Mouse (Mus musculus): ENCODE results near the gene Dll3. TPM values are rescaled to one million over a fixed set of nuclear protein-coding genes. Genes with fewer than 3 reads are reported as not detected.
"Not testable (repeated sequence)": the region's sequence is repeated elsewhere in the genome, so short reads cannot be mapped to it uniquely, and the experiment has no call there.

Gene Dll3
- polyA plus RNA-seq, 1 experiment = not detected

GRCm38 (mm10) chr7:28263786-28264185 is 38.3 kb downstream of the Dll3 start:
- H3K27me3 ChIP-seq (ENCODE audit: control insufficient read depth, insufficient read depth, low read length) = peaks cover 7% of the 10 kb centered on the region
- no peak for TF ChIP-seq CTCF (IDR thresholded peaks at IDR 0.05; ENCODE audit: extremely low read depth, insufficient read depth, insufficient read length, insufficient replicate concordance)
- TF ChIP-seq POLR2A (IDR thresholded peaks at IDR 0.05; ENCODE audit: low read depth, low read length) = no peak
- no peak overlapping the region for H3K4me3 ChIP-seq (ENCODE audit: extremely low read depth, insufficient read depth, insufficient read length)
- 8% methylated on average over 12 of the region's 15 CpGs for WGBS
- H3K4me1 ChIP-seq (ENCODE audit: control insufficient read depth, insufficient read depth, insufficient read length) = peaks cover 7% of the 10 kb centered on the region; the same call in 1 of the 2 replicates
- H3K27ac ChIP-seq (ENCODE audit: insufficient read depth, low read length) = no peak overlapping the region
- H3K36me3 ChIP-seq (ENCODE audit: control insufficient read depth, insufficient read depth, low read length) = no peaks in the 10 kb centered on the region
- DNase-seq (ENCODE audit: low read depth in 1 of 2, low spot score in 2 of 2) = peak in 1 of 2 experiments; percentile 48

- no peak for DNase-seq (ENCODE audit: low read depth in 1 of 2, low spot score in 2 of 2)
- no peak overlapping the region for H3K4me3 ChIP-seq (ENCODE audit: extremely low read depth, insufficient read depth, insufficient read length)
- no peaks in the 10 kb centered on the region for H3K36me3 ChIP-seq (ENCODE audit: control insufficient read depth, insufficient read depth, low read length)
- peaks cover 2% of the 10 kb centered on the region for H3K27me3 ChIP-seq (ENCODE audit: control insufficient read depth, insufficient read depth, low read length)
- 52% methylated on average over 5 of the region's 5 CpGs for WGBS
- no peak for TF ChIP-seq CTCF (IDR thresholded peaks at IDR 0.05; ENCODE audit: extremely low read depth, insufficient read depth, insufficient read length, insufficient replicate concordance)
- TF ChIP-seq POLR2A (IDR thresholded peaks at IDR 0.05; ENCODE audit: low read depth, low read length) = no peak
- H3K4me1 ChIP-seq (ENCODE audit: control insufficient read depth, insufficient read depth, insufficient read length) = peaks cover 2% of the 10 kb centered on the region; the same call in 1 of the 2 replicates
- H3K27ac ChIP-seq (ENCODE audit: insufficient read depth, low read length) = no peak overlapping the region
Observed at GRCm38 (mm10) chr7:28262861-28263260, 39.2 kb downstream of the Dll3 start.

- H3K27me3 ChIP-seq (ENCODE audit: control insufficient read depth, insufficient read depth, low read length) = no peaks in the 10 kb centered on the region
- H3K36me3 ChIP-seq (ENCODE audit: control insufficient read depth, insufficient read depth, low read length) = no peaks in the 10 kb centered on the region
- DNase-seq (ENCODE audit: low read depth in 1 of 2, low spot score in 2 of 2) = no peak
- WGBS = 86% methylated on average over 6 of the region's 6 CpGs
- TF ChIP-seq CTCF (IDR thresholded peaks at IDR 0.05; ENCODE audit: extremely low read depth, insufficient read depth, insufficient read length, insufficient replicate concordance) = no peak
- no peak for TF ChIP-seq POLR2A (IDR thresholded peaks at IDR 0.05; ENCODE audit: low read depth, low read length)
- H3K27ac ChIP-seq (ENCODE audit: insufficient read depth, low read length) = no peak overlapping the region
- H3K4me3 ChIP-seq (ENCODE audit: extremely low read depth, insufficient read depth, insufficient read length) = no peak overlapping the region
- no peaks in the 10 kb centered on the region for H3K4me1 ChIP-seq (ENCODE audit: control insufficient read depth, insufficient read depth, insufficient read length)
Observed at GRCm38 (mm10) chr7:28255476-28255875, 46.6 kb downstream of the Dll3 start.

- TF ChIP-seq CTCF (IDR thresholded peaks at IDR 0.05; ENCODE audit: extremely low read depth, insufficient read depth, insufficient read length, insufficient replicate concordance) = no peak
- TF ChIP-seq POLR2A (IDR thresholded peaks at IDR 0.05; ENCODE audit: low read depth, low read length) = no peak
- 50% methylated on average over 6 of the region's 6 CpGs for WGBS
- no peak for DNase-seq (ENCODE audit: low read depth in 1 of 2, low spot score in 2 of 2)
- Histone ChIP-seq H3K27me3 (ENCODE audit: control insufficient read depth, insufficient read depth, low read length) (no peaks in the 10 kb centered on the region), H3K27ac (ENCODE audit: insufficient read depth, low read length) (no peak overlapping the region), H3K4me1 (ENCODE audit: control insufficient read depth, insufficient read depth, insufficient read length) (no peaks in the 10 kb centered on the region), H3K4me3 (ENCODE audit: extremely low read depth, insufficient read depth, insufficient read length) (no peak overlapping the region), H3K36me3 (ENCODE audit: control insufficient read depth, insufficient read depth, low read length) (no peaks in the 10 kb centered on the region)
Observed at GRCm38 (mm10) chr7:28254591-28254990, 47.4 kb downstream of the Dll3 start.

GRCm38 (mm10) chr7:28251976-28252375 is 50.1 kb downstream of the Dll3 start:
- H3K4me3 ChIP-seq (ENCODE audit: extremely low read depth, insufficient read depth, insufficient read length) = no peak overlapping the region
- WGBS = 94% methylated on average over 17 of the region's 17 CpGs
- DNase-seq (ENCODE audit: low read depth in 1 of 2, low spot score in 2 of 2) = no peak
- no peak for TF ChIP-seq POLR2A (IDR thresholded peaks at IDR 0.05; ENCODE audit: low read depth, low read length)
- no peak for TF ChIP-seq CTCF (IDR thresholded peaks at IDR 0.05; ENCODE audit: extremely low read depth, insufficient read depth, insufficient read length, insufficient replicate concordance)
- H3K27me3 ChIP-seq (ENCODE audit: control insufficient read depth, insufficient read depth, low read length) = no peaks in the 10 kb centered on the region
- H3K4me1 ChIP-seq (ENCODE audit: control insufficient read depth, insufficient read depth, insufficient read length) = no peaks in the 10 kb centered on the region
- H3K27ac ChIP-seq (ENCODE audit: insufficient read depth, low read length) = no peak overlapping the region
- H3K36me3 ChIP-seq (ENCODE audit: control insufficient read depth, insufficient read depth, low read length) = no peaks in the 10 kb centered on the region

GRCm38 (mm10) chr7:28248957-28249356 is 53.1 kb downstream of the Dll3 start:
- no peak overlapping the region for H3K4me3 ChIP-seq (ENCODE audit: extremely low read depth, insufficient read depth, insufficient read length)
- TF ChIP-seq POLR2A (IDR thresholded peaks at IDR 0.05; ENCODE audit: low read depth, low read length) = no peak
- TF ChIP-seq CTCF (IDR thresholded peaks at IDR 0.05; ENCODE audit: extremely low read depth, insufficient read depth, insufficient read length, insufficient replicate concordance) = no peak
- no peaks in the 10 kb centered on the region for H3K36me3 ChIP-seq (ENCODE audit: control insufficient read depth, insufficient read depth, low read length)
- 81% methylated on average over 3 of the region's 3 CpGs for WGBS
- DNase-seq (ENCODE audit: low read depth in 1 of 2, low spot score in 2 of 2) = no peak
- no peaks in the 10 kb centered on the region for H3K27me3 ChIP-seq (ENCODE audit: control insufficient read depth, insufficient read depth, low read length)
- no peaks in the 10 kb centered on the region for H3K4me1 ChIP-seq (ENCODE audit: control insufficient read depth, insufficient read depth, insufficient read length)
- no peak overlapping the region for H3K27ac ChIP-seq (ENCODE audit: insufficient read depth, low read length)

- WGBS = 64% methylated on average over 2 of the region's 2 CpGs
- not testable (repeated sequence) for H3K4me3 ChIP-seq (ENCODE audit: extremely low read depth, insufficient read depth, insufficient read length); H3K27me3 ChIP-seq (ENCODE audit: control insufficient read depth, insufficient read depth, low read length); H3K4me1 ChIP-seq (ENCODE audit: control insufficient read depth, insufficient read depth, insufficient read length); H3K27ac ChIP-seq (ENCODE audit: insufficient read depth, low read length); H3K36me3 ChIP-seq (ENCODE audit: control insufficient read depth, insufficient read depth, low read length); DNase-seq (ENCODE audit: low read depth in 1 of 2, low spot score in 2 of 2)
Observed at GRCm38 (mm10) chr7:28243943-28244342, 58.1 kb downstream of the Dll3 start.

Other genes with a start within 250 kb of the Dll3 start
- gene Fcgbp, start 231.0 kb downstream of the Dll3 start, polyA plus RNA-seq (2012; rRNA removed) = 0.46 and 1.2 TPM in 2 replicates
- gene 9530053A07Rik, start 172.8 kb downstream of the Dll3 start, polyA plus RNA-seq (2012; rRNA removed) = not detected in 2 replicates
- 49.5 and 52.2 TPM in 2 replicates for gene Fbl, start 132.5 kb downstream of the Dll3 start, polyA plus RNA-seq (2012; rRNA removed)
- gene Dyrk1b, start 122.8 kb downstream of the Dll3 start, polyA plus RNA-seq (2012; rRNA removed) = 22.4 and 29.4 TPM in 2 replicates
- gene Eid2, start 34.4 kb downstream of the Dll3 start, polyA plus RNA-seq (2012; rRNA removed) = 2.4 and 3.5 TPM in 2 replicates
- gene Eid2b, start 24.5 kb downstream of the Dll3 start, polyA plus RNA-seq (2012; rRNA removed) = 4.1 and 9.3 TPM in 2 replicates
- gene Selenov, start 11.1 kb downstream of the Dll3 start, polyA plus RNA-seq (2012; rRNA removed) = not detected in 2 replicates
- 37.9 and 45.7 TPM in 2 replicates for gene Timm50, start 9.8 kb upstream of the Dll3 start, polyA plus RNA-seq (2012; rRNA removed)
- gene Supt5, start 36.5 kb upstream of the Dll3 start, polyA plus RNA-seq (2012; rRNA removed) = 112 and 120 TPM in 2 replicates
- 1,505 and 1,761 TPM in 2 replicates for gene Rps16, start 48.4 kb upstream of the Dll3 start, polyA plus RNA-seq (2012; rRNA removed)
- gene Plekhg2, start 70.4 kb upstream of the Dll3 start, polyA plus RNA-seq (2012; rRNA removed) = 64.0 and 66.4 TPM in 2 replicates
- gene Zfp36, start 78.0 kb upstream of the Dll3 start, polyA plus RNA-seq (2012; rRNA removed) = 106 and 138 TPM in 2 replicates
- gene Med29, start 90.5 kb upstream of the Dll3 start, polyA plus RNA-seq (2012; rRNA removed) = 26.6 and 31.5 TPM in 2 replicates
- 85.1 and 88.6 TPM in 2 replicates for gene Paf1, start 90.7 kb upstream of the Dll3 start, polyA plus RNA-seq (2012; rRNA removed)
- gene Gmfg, start 135.2 kb upstream of the Dll3 start, polyA plus RNA-seq (2012; rRNA removed) = 43.1 and 46.2 TPM in 2 replicates
- gene Lrfn1, start 149.7 kb upstream of the Dll3 start, polyA plus RNA-seq (2012; rRNA removed) = 2.7 and 3.3 TPM in 2 replicates
- gene Ifnl2, start 208.2 kb upstream of the Dll3 start, polyA plus RNA-seq (2012; rRNA removed) = not detected in 2 replicates
- gene Ifnl3, start 220.6 kb upstream of the Dll3 start, polyA plus RNA-seq (2012; rRNA removed) = not detected in 2 replicates
- 3,549 and 8,446 TPM in 2 replicates for gene Sycn, start 238.6 kb upstream of the Dll3 start, polyA plus RNA-seq (2012; rRNA removed)
- gene Nccrp1, start 245.0 kb upstream of the Dll3 start, polyA plus RNA-seq (2012; rRNA removed) = 0.81 and 1.0 TPM in 2 replicates

Measured in spleen, adult 2 months (tissue).